Mouse (Mus musculus): ENCODE measurements at regions not wholly inside any gene's neighbourhood (a gene's known extent, or its start where the extent isn't known, plus 50 kb on each side); places are given as distances from the start of the nearest gene placed in this dataset.

DNA sequence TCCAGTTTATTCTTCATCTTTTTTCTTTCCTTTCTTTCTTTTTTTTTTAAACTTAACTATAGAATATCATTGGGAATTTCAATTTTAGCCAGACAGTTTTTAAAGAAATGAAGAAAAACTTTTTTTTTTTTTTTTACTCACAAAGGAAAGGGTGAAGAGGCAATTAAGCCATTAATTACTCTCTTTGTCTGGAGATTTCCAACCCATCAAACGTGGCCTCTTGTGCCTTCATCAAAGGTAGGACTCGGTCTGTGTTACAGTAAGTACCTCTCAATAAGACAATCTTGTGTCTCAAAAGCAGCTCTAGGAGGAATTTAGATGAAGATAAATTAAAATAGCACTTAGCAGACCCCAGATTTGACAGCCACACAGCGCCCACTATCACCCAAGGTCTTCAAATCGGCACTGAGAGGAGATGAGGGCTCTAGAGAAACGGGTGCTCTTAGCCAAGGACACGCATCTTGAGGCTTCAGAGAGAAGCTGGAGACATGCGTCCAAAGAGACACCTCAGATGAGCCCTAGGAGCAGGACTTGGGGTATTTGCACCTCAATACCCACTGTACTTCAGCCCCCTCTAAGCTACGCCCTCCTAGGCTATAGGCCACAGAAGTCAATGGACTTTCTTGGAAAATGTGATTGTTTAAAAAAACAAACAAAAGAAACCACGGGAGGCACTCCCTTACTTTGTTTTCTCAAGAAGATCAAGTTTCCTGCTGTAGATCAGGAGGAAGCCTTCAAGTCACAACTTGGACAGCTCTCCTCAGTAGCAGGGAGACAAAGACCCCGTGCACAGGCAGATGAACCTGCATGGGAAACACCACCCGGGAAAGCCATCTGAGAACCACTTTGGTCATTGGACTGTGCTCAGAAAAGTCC, 176.8 kb upstream of the Spred2 start:
- no peak for DNase-seq (ENCODE audit: inconsistent ontology term)

DNA sequence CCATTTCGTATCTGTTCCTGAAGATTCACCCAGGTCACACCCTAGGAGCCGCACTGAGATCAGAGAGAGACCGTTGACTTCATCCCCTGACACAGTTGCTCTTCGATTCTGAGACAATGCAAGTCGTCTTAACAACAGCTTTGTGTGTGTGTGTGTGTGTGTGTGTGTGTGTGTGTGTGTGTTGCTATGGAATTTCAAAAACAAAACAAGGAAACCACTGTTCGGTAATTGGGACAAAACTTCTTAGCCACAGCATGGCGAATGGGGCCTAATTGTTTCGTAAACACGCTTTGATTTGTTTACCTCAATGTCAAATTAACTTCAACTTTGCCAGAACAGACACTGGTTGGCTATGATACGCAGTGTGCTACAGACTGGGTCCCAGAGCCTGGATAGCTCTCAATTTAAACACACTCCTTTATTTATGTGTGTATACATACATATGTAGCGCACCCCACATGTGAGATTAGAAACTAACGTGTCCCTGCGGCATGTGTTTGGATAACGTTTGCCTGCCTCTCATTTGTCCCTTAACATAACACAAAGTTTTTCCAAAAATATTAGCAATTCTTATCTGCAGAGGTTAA, 176.1 kb upstream of the Spred2 start:
- peak; percentile 49 for DNase-seq (ENCODE audit: inconsistent ontology term)

DNA sequence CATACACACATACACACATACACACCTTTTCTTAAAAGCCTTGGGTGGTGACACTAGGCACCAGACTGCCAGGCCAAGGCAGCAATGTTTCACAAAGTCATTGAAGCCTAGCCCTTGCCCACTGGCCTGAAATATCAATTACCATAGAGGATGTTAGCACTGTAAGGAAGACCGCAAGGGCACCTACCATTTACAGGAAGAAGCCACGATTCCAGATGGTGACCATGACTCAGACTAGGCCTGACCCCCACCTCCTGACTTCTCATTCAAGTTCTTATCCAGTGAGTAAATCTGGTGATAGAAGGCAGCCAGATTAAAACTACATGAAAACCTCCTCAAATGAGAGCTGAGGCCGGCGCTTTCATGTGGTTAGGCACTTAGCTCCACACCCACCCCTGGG, 165.3 kb upstream of the Spred2 start:
- peak; percentile 6 for DNase-seq (ENCODE audit: inconsistent ontology term)

DNA sequence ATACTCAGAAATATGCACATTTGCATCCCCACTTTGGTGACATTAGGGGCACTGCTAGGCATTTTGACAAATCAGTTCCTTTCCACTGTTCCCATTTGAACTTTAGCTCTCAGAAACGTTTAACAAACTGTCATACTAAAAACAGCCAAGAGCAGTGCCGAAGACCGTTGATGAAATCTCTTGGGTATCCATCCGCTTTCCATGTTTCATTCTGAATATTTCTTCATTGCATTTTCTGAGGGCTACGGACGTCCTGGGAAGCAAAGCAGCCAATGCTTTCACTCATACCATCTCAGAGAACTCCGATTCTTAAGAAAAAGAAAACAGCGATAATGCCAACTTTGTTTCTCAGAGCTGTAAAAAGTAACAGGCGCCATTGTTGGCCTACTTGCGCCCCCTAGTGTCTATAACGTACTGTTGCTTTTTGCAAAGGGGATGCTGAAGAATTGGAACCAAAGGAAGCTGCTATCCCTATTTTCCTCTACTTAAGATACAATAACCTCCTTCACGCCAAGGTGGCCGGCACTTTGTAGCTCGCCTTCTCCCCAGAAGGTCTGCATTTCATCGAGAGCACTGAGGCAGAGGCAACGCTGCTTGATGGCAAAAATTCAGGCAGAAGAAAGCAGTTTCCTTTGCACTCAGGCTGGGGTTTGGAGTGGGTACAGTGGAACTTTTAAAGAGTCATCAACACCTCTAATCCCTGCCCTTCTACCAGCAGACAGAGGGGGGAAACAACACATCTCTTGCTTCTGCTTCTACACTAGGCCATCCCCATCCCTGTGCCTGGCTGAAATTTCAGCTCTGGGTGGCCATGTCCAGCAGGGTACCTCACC, 163.1 kb upstream of the Spred2 start:
- peak; percentile 63 for DNase-seq (ENCODE audit: inconsistent ontology term)

DNA sequence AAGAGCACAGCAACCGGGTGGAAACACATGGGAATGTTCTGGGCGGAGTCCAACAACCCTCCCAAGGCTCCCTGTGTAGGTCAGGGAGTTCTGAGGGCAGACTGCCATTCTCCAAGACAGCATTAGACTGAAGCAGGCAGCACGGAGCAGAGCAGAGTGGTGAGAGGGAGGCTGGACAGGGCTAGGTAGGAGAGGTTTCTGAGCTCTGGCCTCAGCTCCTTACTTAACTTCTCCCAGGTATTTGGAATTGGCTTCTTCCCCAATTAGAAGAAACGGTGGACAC, 162.5 kb upstream of the Spred2 start:
- peak; percentile 17 for DNase-seq (ENCODE audit: inconsistent ontology term)

DNA sequence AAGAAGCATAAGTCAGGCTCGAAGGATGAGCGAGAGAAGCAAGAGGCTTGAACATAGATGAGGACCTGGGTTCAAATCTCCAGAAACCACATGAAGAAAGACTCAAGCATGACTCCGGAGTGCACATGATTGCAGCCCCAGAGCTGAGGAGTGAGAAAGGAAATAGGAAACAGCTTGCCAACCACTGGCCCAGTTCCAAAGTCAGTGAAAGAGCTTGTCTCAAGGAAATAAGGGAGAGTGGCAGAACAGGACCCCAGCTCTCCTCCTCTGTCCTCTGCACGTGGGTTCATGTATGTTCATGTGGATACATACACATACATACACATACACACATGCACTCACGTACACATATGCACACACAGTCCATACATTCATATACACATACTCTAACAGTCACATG, 156.9 kb upstream of the Spred2 start:
- DNase-seq (ENCODE audit: inconsistent ontology term) = no peak

DNA sequence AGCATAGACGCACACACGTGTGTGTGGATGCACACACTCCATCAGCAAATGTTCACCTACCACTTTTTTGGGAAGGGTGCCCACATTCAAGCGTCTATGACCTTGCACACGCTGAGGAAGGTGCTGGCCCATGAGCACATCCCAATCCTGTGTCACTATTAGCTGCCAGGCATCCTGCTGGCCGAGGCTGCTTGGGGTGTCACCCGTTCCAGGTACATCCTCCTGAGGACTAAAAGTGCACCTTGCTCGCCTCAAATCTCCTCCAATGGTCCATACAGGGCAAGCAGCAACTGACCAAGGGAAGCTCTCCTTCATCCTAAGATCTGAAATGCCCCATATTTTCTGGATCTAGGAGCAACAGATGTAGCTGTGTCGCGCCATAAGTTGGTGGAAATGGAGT, 156.3 kb upstream of the Spred2 start:
- no peak for DNase-seq (ENCODE audit: inconsistent ontology term)

DNA sequence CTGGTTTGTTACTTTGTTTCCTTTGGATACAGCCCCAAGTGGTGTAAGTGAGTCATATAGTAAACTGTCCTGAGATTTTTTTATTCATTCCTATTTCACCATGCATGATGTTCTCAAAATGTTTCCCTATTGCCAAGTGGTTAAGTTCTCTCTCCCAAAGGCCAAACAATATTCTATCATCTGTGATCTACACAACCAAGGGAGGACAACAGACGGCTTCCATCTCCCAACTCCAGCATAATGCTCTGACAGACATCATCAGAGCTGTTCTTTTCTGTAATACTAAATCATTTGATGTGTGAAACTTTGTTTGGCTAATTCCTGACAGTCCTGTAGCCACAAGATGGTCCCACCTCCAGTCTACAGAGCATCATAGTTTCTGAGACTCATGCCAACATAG, 155.2 kb upstream of the Spred2 start:
- DNase-seq (ENCODE audit: inconsistent ontology term) = no peak

DNA sequence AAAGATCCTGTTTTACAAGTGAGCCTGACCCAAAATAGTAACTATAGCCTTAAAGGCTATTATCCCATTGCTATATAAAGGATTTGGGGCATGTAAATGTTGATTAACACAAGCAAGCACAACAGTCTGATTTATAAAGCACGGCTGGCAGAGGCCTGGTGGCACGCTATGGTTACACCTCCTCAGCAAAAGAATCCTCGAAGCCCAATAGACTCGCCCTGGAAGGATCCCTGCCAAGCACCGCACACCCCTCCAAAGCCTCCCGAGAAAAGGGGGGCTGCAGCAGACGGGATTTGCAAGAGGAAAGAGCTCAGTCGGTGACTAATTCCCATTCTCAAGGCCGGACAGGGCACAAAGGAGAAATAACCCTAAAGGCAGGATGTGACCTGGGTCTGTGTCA, 150.2 kb upstream of the Spred2 start:
- peak; percentile 21 for DNase-seq (ENCODE audit: inconsistent ontology term)

DNA sequence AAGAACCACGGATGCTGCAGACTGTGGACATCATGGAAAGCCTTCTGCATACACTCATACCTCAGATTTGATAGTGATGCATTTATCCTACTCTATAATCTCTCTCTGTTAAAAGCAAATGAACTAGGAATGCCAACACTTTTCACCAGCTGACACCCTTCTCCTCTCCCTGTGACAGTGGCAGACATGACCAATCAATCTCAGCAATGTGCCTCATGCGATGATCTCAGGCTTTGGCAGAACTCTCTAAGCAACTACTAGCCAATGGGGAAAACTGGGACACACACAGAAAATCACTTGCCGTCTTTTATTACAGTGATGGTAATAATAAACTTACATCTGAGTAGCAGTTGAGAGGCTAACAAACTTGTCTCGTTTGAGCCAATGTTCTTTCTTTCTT, 148.4 kb upstream of the Spred2 start:
- no peak for DNase-seq (ENCODE audit: inconsistent ontology term)

DNA sequence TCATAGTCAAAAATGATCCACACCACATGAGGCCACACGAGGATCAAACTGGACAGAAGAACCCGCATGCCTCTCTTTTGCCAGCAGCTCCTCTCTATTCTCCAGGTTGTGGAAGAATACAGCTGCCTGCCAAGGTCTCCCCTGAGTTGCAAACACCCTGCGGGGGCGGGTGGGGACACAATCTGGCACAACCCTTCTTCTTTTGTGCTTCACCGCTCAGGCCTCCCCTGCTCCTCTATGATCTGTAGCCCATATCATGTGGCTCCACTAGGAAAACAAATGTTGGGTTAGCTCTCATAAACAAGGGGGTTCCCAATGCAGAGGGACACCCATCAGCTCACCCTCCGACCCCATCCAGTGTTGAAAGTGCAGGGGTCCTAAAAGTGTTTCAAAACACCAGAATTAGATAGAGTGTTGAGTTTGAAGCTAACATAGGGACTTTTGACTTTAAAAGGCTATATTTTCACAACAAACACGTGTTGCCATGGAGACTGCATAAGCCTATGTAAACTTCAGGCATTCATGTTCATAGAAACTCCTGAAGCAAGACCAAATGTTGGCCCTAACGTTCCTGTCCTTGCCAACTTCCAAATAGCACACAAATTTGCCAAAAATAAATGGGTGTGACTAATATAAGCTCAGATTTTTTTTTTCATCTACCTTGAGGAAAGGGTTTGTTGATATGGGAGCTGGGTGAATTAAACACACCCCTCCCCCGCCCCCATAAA, 147.5 kb upstream of the Spred2 start:
- DNase-seq (ENCODE audit: inconsistent ontology term) = peak; percentile 14

DNA sequence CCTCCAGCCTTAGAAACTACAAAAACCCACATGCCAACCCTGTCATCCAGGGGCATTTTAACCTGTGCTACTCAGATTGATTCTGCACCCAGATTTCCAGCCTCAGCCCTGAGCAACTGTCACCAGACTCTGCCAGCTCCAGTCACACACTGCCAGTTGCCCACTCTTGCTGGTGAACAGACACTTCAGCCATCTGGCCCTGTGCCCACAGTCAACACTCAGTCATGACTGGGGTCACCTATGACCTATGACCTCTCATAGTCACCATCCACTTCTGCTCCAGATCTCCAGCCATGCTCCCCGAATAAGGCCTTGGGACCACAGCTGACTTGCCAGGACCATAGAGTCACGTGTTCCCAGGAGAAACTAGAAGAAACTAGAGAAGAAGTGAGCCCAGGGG, 146.0 kb upstream of the Spred2 start:
- DNase-seq (ENCODE audit: inconsistent ontology term) = no peak

DNA sequence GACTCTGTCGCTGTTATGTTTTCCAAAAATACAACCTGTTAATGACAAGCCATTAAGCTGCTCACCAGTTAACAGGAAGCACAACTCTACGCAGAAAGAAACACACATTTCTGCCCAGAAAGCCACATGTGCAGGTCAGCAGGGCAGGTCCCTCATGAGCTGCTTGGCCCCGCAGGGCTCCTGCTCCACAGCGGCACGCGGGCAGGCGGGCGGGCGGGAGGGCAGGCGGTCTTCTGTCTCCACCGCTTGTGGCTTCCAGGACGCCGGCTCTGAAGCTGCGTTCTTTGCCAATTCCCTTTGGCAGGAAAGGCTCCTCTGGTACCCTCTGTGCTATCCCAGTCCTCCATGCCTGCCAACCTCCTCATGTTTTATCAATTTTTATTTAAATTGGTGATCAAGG, 139.1 kb upstream of the Spred2 start:
- DNase-seq (ENCODE audit: inconsistent ontology term) = no peak

DNA sequence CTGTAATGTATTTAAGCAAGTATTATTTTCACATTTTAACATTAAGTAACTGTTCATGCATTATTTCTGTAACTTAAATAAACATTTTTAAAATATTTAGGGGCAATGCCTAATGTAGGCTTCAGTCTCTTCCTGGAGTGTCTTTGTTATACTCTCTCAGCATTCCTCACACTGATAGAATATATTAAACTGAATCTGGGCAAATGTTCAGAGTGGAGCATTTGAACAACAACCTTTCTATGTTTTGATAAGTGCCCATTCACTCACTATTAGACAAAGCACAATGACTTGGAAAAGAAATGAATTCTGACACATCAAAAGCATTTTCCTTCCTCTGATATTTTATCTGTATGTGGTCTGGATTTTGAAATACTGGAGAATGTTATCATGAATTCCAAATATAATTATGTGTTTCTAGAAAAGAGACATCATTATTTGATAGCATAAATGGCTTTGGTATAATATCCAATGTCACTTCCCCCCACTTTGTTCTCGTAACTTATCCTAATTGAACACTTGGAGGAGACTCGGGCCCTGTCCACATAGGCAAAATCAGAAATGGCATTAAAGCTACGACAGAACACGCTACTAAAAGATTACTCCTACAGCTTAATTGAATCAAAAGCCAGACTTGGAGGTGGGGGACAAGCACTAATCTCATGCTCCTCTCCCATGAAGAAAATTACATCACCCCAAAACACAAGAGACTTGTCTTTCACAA, 127.1 kb upstream of the Spred2 start:
- DNase-seq (ENCODE audit: inconsistent ontology term) = peak; percentile 81

DNA sequence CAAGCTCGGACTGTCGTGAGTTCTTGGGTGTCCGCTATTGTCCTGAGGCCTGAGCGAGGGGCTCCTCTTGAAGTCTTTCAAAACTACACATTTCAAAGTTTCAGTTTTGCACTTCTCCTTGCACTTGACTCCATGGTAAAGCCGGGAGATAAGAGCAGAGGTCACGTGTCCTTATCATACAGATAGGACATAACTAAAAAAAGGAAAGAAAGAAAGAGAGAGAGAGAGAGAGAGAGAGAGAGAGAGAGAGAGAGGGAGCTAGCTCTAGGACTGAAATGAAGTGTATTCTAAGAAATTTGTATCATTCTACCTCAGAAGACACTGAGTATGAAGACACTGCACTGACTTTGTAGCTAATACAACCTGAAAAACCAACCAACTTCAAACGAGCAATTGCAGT, 114.8 kb upstream of the Spred2 start:
- no peak for DNase-seq (ENCODE audit: inconsistent ontology term)

DNA sequence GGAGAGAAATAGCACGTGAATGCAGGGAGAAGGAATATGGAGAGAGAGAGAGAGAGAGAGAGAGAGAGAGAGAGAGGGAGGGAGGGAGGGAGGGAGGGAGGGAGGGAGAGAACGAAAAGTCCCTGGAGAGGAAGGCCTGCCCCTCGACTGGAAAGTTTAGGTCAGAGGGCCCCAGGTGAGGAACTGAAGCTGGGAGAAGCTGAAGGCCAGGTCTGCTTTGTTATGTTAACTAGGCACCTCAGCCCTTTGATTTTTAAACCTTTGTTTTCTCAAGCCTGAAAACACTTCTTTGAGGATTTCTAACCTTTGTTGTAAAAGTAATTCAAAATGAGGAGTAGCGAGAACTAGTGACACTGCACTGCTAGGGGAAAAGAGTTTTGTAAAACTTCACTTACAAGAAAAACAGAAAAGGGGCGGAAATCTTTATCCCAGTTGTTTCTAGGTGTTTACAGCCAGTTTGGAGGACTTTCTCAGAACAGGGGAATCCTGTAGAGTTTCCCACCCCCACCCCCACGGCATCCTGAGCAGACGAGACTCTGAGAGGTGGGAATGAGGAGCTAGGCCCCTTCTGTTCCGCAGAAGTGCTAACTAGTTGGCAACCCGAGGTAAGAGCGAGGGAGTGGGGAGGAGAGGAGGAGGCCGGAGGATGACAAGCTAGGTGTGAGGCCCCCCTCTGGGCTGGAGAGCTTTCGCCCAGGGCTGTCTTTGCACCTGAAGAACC, 112.7 kb upstream of the Spred2 start:
- no peak for DNase-seq (ENCODE audit: inconsistent ontology term)

DNA sequence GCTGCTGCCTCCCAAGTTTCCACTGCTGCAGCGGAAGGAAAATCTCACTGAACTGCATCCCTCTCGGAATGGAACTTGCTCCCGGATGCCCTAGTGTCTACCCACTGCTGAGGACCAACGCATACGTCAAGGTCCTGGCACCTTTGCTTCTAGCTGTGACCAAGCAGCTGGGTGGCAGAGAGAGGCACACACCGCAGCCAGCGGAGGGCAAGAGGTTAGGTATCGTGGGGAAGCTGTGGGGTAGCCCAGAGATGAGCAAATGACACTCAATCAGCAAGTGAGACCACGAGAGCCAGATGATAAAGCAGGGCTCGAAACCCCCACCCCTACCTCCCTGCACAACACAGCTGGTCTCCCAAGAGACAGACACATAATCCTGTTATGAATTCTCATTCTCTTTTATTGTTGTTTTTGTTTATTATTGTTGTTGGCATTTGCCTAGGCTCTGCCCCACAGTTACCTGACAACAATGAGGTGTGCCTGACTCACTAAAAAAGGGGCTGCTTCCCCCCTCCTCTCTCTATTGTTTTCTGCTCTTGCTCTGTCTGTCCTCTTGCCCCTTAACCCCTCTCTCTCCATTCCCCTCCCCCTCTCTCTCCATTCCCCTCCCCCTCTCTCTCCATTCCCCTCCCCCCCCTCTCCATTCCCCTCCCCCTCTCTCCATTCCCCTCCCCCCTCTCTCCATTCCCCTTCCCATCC, 112.0 kb upstream of the Spred2 start:
- no peak for DNase-seq (ENCODE audit: inconsistent ontology term)

DNA sequence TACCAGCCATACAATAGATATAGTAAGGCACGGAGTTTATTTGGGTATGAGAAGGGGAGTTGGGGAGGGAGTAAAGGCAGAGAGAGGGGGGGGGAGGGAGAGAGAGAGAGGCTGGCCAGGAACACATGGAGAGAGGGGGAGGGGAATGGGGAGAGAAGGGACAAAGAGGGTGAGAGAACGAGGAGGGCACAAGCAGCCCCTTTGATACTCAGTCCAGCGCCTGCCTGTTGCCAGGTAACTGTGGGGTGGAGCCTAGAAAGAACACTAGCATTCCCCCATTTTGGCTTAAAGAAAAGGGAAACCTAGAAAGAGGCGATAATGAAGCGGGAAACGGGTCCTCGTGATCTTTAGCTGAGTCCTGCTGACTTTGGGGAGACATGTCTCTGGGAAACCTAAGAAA, 110.6 kb upstream of the Spred2 start:
- no peak for DNase-seq (ENCODE audit: inconsistent ontology term)

DNA sequence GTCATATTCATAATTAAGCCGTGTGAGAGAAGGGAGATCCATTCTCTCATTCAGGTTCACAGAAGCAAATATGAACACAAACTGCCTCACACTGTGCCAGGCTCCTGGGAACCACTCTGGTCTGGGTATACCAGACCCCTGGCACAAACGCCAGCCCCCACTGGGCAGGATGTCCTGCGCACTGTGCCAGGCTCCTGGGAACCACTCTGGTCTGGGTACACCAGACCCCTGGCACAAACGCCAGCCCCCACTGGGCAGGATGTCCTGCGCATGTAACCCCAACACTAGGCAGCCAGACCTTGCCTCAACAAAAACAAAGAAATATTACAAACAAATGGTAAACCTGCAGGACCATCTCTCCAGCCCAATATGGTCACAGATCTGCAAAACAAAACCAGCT, 101.2 kb upstream of the Spred2 start:
- DNase-seq (ENCODE audit: inconsistent ontology term) = no peak

DNA sequence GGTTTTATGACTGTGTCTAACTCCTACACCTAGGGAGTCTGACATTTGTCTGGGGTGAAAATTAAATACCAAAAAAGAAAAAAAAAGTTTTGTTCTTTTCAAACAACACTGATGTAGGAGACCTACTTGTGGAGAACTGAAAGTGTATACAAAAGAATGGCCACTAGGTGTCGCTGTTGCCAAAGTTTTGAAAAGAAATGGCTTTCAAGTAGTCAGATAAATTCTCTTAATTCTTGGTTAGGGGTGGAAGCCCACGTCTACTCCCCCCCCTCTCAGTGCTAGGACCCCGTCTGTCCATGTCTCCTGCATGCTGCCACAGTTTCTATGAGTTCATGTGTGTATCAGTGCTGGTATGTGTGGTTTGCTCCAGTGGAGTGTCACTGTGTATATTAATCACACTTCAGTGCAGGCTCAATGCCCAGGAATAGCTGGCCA, 100.7 kb upstream of the Spred2 start:
- peak; percentile 78 for DNase-seq (ENCODE audit: inconsistent ontology term)
